Mouse (Mus musculus): ENCODE results near the gene Pip5k1a. TPM values are rescaled to one million over a fixed set of nuclear protein-coding genes. Genes with fewer than 3 reads are reported as not detected.
A peak's percentile ranks its signal among the peaks of the same experiment; 100 is the strongest.
"Not testable (repeated sequence)": the region's sequence is repeated elsewhere in the genome, so short reads cannot be mapped to it uniquely, and the experiment has no call there.

The Pip5k1a gene
- polyA plus RNA-seq, 1 experiment: 15.3 TPM

DNA sequence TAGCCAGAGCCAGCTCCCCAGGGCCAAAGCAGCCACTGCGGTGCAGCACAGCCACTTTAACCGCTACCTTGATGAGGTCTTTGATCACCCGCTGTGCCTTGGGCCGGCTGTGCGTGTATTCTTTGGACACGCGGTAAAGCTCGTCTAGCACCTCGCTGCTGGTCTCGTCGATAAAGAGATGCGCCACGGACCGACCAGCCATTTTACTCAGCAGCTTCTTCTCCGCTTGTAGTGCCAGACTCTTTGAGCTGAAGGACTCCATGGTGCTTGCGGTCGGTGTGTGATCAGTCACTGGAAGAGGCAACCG lies 33.5 kb upstream of the Pip5k1a start:
- peaks cover 4% of the 10 kb centered on the region for H3K4me1 ChIP-seq (ENCODE audit: control insufficient read depth, insufficient read depth, low read length)
- H3K27ac ChIP-seq (ENCODE audit: insufficient read depth, low read depth, low read length): peak overlapping the region; percentile 50; the same call in 1 of the 2 replicates
- H3K27me3 ChIP-seq (replicated peaks; ENCODE audit: control insufficient read depth, insufficient read depth, low read length): no peaks in the 10 kb centered on the region
- no peaks in the 10 kb centered on the region; the same call in 1 of the 2 replicates for H3K36me3 ChIP-seq (ENCODE audit: control insufficient read depth, insufficient read depth, low read length)
- no peak for TF ChIP-seq POLR2A (IDR thresholded peaks at IDR 0.05; ENCODE audit: low read depth, low read length)
- no peak for TF ChIP-seq CTCF (conservative IDR thresholded peaks at IDR 0.05; ENCODE audit: insufficient read depth, insufficient read length, low read depth, low read length)
- no peak for DNase-seq
- no peak overlapping the region for H3K4me3 ChIP-seq (ENCODE audit: insufficient read depth, low read depth, low read length)
- 83% methylated on average over 18 of the region's 18 CpGs for WGBS

DNA sequence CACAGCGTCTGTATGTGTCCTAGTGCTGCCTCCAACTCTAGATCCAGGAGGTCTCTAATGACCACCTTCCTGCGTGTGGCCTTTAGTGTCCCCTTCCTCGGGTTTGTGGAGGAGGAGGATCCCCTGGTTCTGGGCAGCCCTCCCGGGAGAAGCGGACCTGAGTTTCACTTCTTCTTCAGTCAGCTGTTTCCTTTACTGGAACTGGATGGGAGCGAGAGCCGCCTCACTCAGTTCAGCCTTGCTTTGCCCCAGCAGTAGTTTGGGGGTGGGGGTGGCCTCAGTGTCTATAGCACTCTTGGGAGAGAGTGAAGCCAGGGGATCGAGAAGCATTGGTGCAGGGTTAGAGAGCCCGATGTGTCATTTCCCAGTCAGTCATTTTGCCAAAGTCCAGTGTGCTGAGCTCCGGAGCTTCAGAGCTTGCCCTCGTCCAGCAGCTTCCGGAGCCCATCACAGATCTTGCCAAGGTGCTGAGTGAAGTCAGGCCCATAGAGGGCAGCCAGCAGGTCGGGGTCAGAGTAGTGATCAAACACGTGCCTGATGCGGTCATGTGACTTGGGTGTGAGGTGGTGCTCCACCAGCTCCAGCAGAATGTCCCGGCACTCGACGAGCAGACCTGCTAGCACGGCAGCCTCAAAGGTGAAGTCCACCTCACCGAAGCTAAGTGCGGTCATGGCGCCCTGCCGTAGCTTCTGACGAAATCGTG lies 33.0 kb upstream of the Pip5k1a start:
- Histone ChIP-seq H3K27ac (ENCODE audit: insufficient read depth, low read depth, low read length) (peak overlapping the region; percentile 54), H3K4me1 (ENCODE audit: control insufficient read depth, insufficient read depth, low read length) (peaks cover 4% of the 10 kb centered on the region), H3K27me3 (replicated peaks; ENCODE audit: control insufficient read depth, insufficient read depth, low read length) (no peaks in the 10 kb centered on the region), H3K4me3 (ENCODE audit: insufficient read depth, low read depth, low read length) (no peak overlapping the region), H3K36me3 (ENCODE audit: control insufficient read depth, insufficient read depth, low read length) (no peaks in the 10 kb centered on the region; the same call in 1 of the 2 replicates)
- WGBS: 51% methylated on average over 25 of the region's 25 CpGs
- DNase-seq: peak; percentile 93
- TF ChIP-seq CTCF (conservative IDR thresholded peaks at IDR 0.05; ENCODE audit: insufficient read depth, insufficient read length, low read depth, low read length) (peak; percentile 20; the same call in 1 of the 2 replicates), POLR2A (IDR thresholded peaks at IDR 0.05; ENCODE audit: low read depth, low read length) (no peak)

DNA sequence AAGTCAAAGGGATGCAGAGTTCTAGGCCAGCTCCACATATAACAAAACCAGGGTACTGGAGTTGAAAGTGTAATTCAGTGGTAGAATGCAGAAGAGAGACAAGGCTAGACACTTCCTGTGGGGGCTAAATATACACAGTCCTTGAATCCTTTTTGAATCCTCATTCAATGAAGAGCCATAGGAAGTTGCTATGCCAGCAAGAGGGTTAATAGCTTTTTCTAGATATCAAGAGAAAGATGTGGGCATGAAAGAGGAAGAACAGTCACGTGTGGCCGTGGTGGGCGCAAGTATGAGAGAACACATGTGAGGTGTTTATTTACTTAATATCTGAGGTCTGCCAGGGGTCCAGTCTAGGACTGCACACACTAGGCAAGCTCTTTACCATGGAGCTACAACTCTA lies 29.6 kb upstream of the Pip5k1a start:
- TF ChIP-seq CTCF (conservative IDR thresholded peaks at IDR 0.05; ENCODE audit: insufficient read depth, insufficient read length, low read depth, low read length) (no peak), POLR2A (IDR thresholded peaks at IDR 0.05; ENCODE audit: low read depth, low read length) (no peak)
- Histone ChIP-seq H3K27ac (ENCODE audit: insufficient read depth, low read depth, low read length) (no peak overlapping the region), H3K36me3 (ENCODE audit: control insufficient read depth, insufficient read depth, low read length) (no peaks in the 10 kb centered on the region; the same call in 1 of the 2 replicates), H3K4me1 (ENCODE audit: control insufficient read depth, insufficient read depth, low read length) (peaks cover 8% of the 10 kb centered on the region), H3K4me3 (ENCODE audit: insufficient read depth, low read depth, low read length) (no peak overlapping the region), H3K27me3 (replicated peaks; ENCODE audit: control insufficient read depth, insufficient read depth, low read length) (no peaks in the 10 kb centered on the region)
- WGBS: 88% methylated on average over 3 of the region's 3 CpGs
- DNase-seq: no peak

DNA sequence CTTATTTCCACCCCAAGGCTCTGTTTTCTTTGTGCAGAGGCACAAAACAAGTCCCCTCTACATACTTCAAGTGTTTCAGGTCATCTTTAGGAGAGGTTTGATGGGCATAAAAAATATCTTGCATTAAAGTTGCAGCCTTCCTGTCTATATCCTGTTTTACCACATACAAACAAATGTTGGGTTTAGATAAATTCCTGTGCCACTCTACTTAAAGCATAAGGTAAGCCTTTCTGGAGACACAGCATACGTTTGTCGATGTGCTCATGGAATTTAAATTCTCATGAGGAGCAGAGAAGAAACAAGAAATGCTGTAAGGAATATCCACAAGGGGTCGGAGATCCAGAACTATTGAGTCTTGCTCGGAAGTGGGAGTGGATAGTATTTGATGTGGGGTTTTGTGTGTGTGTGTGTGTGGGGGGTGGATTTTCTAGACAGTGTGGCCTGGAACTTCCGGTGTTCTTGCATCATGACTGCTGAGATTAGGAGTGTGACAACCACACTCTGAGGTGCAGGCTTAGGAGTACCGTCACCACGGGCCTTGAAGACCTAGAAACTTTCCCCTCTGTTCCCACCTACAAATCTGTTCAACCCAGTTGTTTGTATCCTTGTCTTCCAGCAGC lies 28.8 kb upstream of the Pip5k1a start:
- DNase-seq: peak; percentile 17
- no peak overlapping the region for H3K27ac ChIP-seq (ENCODE audit: insufficient read depth, low read depth, low read length)
- no peaks in the 10 kb centered on the region for H3K27me3 ChIP-seq (replicated peaks; ENCODE audit: control insufficient read depth, insufficient read depth, low read length)
- H3K4me1 ChIP-seq (ENCODE audit: control insufficient read depth, insufficient read depth, low read length): peaks cover 8% of the 10 kb centered on the region
- TF ChIP-seq POLR2A (IDR thresholded peaks at IDR 0.05; ENCODE audit: low read depth, low read length): no peak
- 70% methylated on average over 7 of the region's 7 CpGs for WGBS
- no peaks in the 10 kb centered on the region; the same call in 1 of the 2 replicates for H3K36me3 ChIP-seq (ENCODE audit: control insufficient read depth, insufficient read depth, low read length)
- H3K4me3 ChIP-seq (ENCODE audit: insufficient read depth, low read depth, low read length): 0 out of 2 replicates have a peak overlapping the region, but pooled peaks have one; percentile 44

DNA sequence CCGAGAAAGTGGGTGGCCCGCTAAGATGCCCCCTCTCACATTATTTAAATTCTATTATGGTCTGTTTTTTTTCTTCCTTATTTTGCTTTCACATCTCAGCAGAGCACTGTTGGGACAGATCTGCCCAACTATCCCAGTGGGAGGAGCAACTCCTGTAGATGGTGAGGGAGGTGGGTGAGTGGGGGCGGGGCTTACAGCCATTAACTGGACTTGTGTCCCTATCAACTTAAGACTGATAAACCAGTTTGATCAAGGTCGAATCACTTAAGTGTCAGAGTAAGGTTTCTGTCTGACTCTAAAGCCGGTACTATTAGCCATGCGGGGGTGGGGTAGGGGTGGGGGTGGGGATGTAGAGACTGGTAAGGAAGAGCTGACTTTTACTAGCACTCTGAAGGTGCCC lies 28.3 kb upstream of the Pip5k1a start:
- H3K4me1 ChIP-seq (ENCODE audit: control insufficient read depth, insufficient read depth, low read length): peaks cover 4% of the 10 kb centered on the region
- H3K36me3 ChIP-seq (ENCODE audit: control insufficient read depth, insufficient read depth, low read length): no peaks in the 10 kb centered on the region
- WGBS: 13% methylated on average over 6 of the region's 6 CpGs
- peak; percentile 84 for DNase-seq
- no peaks in the 10 kb centered on the region for H3K27me3 ChIP-seq (replicated peaks; ENCODE audit: control insufficient read depth, insufficient read depth, low read length)
- TF ChIP-seq CTCF (conservative IDR thresholded peaks at IDR 0.05; ENCODE audit: insufficient read depth, insufficient read length, low read depth, low read length) (no peak), POLR2A (IDR thresholded peaks at IDR 0.05; ENCODE audit: low read depth, low read length) (no peak)
- peak overlapping the region; percentile 44 for H3K4me3 ChIP-seq (ENCODE audit: insufficient read depth, low read depth, low read length)
- H3K27ac ChIP-seq (ENCODE audit: insufficient read depth, low read depth, low read length): peak overlapping the region; percentile 57; the same call in 1 of the 2 replicates

DNA sequence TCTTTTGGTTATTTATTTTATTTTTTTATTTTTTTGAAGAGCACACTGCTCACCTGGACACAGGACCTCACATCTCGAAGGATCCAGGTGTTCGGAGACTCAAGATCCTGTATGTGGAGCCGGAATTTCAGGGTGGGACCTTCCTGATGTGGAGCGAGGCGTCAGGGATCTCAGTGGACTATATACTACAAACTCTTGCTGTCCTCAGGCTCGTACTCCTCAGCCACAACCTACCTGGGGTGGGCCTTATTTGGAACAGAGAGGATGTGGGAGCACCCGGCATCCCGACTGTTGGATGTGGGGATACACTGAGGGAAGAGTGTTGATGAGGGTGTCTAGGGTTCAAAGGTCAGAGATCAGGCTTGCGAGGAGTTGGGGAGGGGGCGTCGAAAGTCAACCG lies 27.4 kb upstream of the Pip5k1a start:
- not testable (repeated sequence) for DNase-seq; H3K4me1 ChIP-seq (ENCODE audit: control insufficient read depth, insufficient read depth, low read length); H3K27ac ChIP-seq (ENCODE audit: insufficient read depth, low read depth, low read length); H3K4me3 ChIP-seq (ENCODE audit: insufficient read depth, low read depth, low read length); H3K27me3 ChIP-seq (replicated peaks; ENCODE audit: control insufficient read depth, insufficient read depth, low read length); H3K36me3 ChIP-seq (ENCODE audit: control insufficient read depth, insufficient read depth, low read length)
- WGBS: no CpG with 5 or more reads among the region's 12 CpGs

DNA sequence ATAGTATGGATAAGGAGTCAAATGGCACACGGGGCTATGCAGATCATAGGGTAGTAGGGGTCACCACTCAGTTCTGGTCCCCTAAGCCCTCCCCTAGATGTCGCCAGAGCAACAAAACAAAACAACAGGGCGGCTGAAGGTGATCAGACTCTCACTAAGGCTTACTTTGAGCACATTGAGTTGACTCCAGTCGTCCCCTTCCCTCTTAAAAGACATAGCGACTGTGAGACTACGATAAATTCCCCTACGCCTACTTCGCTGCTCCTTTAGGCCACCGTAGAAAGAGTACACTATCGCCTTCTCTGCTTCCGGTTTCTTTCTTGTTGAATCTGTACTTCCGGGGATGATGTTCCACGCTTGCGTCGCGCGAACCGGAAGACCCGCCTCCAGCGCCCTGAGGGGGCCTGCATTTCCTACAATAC lies 27.0 kb upstream of the Pip5k1a start, which contains the start of the genes Scnm1 and Lysmd1:
Gene Scnm1 (minus strand): TSS at position 332 of the 422 bp plus-strand sequence.
Gene Lysmd1 (plus strand): TSS at position 409 of the 422 bp plus-strand sequence.
- Histone ChIP-seq H3K4me3 (ENCODE audit: insufficient read depth, low read depth, low read length) (peak within 1 kb of the TSS; percentile 96), H3K4me1 (ENCODE audit: control insufficient read depth, insufficient read depth, low read length) (peaks cover 4% of the 10 kb centered on the region), H3K36me3 (ENCODE audit: control insufficient read depth, insufficient read depth, low read length) (no peaks in the 10 kb centered on the region), H3K27me3 (replicated peaks; ENCODE audit: control insufficient read depth, insufficient read depth, low read length) (no peaks in the 10 kb centered on the region), H3K27ac (ENCODE audit: insufficient read depth, low read depth, low read length) (peak within 1 kb of the TSS; percentile 93)
- peak; percentile 97 for DNase-seq
- under 1% methylated on average over 20 of the region's 20 CpGs for WGBS
- TF ChIP-seq POLR2A (IDR thresholded peaks at IDR 0.05; ENCODE audit: low read depth, low read length): no peak
- TF ChIP-seq CTCF (conservative IDR thresholded peaks at IDR 0.05; ENCODE audit: insufficient read depth, insufficient read length, low read depth, low read length): 0 out of 2 replicates have a peak, but pooled peaks have one; percentile 24

Data from kidney, adult 2 months (tissue).